Mouse (Mus musculus) megakaryocyte-erythroid progenitor cell, adult 5-6 weeks (primary cell): ENCODE measurements at regions not wholly inside any gene's neighbourhood (a gene's known extent, or its start where the extent isn't known, plus 50 kb on each side); places are given as distances from the start of the nearest gene placed in this dataset.
A peak's percentile ranks its signal among the peaks of the same experiment; 100 is the strongest.

Experiments used
- ATAC-seq: replicated peaks from 2 replicates; pipeline ENCODE4 v1.8.0; 2016; ENCODE audit warnings: mild to moderate bottlenecking, inconsistent platforms; ENCODE audit not compliant: severe bottlenecking, poor library complexity, low FRiP score, low TSS enrichment

DNA sequence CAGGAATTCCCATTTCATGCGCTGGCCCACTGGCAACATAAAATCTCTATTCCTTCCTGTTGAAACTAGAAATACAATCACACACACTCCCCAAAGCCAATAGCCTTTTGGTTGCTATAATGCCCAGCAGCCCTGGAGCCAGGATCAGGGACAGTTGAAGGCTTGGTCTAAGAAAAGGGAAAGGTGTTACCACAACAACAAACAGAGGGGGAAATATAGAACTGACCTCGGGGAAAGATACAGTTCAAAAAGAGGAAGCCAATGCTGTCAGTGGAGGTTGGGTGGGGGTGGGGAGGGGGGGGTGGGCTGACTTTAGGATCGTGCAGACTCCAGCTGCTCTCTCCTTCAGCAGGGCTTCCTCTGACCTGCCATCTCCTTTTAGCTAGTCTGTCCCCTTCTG lies 391.1 kb upstream of the Hnrnpa3 start:
- no peak for ATAC-seq

DNA sequence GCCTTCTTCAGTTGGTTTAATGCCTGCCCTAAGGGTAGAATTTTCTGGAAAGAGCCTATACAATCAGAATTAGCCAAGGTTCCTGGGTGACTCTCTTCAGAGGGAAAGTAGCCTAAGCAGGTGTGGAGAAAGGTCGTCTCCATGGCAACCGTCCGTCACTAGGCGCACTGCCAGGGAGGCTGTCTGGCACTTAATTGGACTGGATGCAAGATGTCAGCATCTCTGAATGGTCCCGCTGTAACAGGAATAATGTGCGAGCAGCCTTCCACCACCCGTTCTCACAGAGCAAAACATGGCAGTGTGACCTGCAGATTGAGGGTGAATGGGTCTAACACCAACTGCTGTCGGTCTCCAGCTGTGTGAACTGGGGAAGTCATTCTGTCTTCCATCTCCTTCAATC lies 389.6 kb upstream of the Hnrnpa3 start:
- no peak for ATAC-seq

DNA sequence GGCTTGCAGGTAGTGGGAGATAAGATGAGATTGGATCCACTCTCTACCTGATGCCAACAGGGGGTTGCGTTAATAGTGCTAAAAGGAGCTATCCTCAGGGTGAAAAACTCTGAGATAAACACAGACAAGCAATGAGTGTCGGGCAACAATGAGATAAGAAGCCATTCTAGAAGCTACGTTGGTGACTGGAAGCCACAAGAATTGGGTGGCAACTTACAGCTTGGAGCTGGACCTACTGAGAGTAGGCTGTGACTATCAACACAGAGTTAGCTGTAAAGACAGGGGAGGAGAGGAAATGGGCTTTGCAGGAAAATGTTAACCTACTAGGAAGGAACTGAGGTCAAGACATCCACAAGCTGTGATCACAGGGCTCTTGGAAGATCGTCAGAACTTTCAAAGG lies 388.9 kb upstream of the Hnrnpa3 start:
- peak; percentile 93 for ATAC-seq

DNA sequence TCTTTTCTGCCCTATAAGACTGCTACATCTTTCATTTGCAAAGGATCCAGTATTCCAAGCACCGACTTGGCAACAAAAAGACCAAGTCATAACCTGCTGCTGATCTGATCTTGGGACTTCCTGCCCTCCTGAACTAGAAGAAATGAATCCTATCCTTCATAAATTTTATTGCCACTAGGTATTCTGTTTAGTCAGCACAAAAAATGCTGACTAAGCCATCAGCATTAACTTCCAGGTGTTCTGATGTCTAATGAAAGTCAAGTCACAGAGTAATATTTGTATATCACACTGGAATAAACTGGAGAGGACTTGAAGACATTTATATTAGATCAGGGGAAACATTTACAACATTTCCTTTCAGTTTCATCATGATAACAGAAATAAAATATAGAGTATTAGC lies 371.2 kb upstream of the Hnrnpa3 start:
- no peak for ATAC-seq

DNA sequence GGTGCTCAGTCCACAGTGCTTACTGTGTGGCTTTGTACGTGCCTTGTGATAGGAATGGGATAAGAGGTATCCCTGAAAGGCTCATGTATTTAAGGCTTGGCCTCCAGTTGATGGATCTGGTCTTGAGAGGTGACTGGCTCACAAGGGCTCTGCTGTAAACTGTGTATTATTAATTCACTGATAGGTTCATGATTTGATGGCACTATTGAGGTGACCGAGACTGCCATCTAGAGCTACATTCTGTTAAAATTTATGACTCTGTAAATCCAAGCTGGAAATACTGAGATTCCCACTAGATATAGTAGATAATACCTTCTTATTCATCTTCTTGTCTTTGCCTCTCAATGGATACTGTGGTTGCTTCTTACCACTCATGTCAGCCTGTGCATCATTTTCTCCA lies 367.4 kb upstream of the Hnrnpa3 start:
- ATAC-seq: no peak

DNA sequence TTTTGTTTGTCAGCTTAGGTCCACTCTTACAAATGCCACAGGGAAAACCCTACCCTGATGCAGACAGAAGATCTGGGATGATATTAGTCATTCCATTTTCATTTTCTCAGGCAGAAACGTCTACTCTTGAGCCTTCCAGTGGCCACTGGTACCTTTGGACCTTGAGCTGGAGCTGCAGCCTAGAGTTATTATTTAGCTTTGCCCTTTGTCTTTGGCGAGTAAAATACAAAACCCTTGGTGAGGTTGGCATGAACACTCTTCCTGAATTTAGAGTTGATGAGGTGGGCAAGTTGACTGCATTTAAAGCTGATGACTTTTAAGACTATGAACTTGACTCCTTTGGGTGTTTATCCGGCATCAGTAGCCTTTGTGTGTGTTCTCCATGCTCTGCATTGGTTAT lies 352.2 kb upstream of the Hnrnpa3 start:
- no peak for ATAC-seq

DNA sequence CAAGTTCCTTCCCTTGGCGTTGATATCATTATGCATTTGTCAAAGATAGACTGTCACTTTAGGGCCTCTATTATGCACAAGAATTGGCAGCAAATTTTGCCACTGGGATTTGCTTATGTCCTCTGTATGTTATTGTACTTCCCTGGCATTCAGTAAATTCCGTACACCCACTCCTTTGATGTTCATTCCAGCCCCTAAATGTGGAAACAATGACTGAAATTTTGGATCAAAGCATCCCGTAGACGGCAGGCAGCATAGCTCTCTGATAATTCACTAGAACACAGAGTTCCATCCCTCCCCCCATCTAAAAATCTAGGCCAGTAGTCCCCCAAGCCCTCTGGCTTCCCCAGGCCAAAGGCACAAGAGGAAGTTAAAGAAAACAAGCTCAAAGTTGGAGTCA lies 347.9 kb upstream of the Hnrnpa3 start:
- no peak for ATAC-seq

DNA sequence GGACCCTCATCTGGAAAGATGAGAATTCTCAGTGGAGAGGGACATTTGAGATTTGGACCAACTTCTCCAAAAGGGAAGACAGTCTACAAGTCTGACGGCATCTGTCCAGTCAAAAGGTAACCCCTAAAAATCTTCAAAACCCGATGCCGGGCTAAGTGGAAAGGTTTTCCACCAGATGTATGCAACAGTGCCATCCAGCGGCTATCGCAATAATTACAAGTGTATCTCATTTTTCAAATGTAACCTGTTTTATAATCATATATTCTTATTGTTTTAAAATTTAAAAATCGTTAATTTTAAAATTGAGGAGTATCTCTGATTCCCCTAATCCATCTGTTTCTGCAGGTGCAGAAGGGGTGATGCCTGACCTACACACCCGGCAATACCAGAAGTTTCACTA lies 346.8 kb upstream of the Hnrnpa3 start:
- 0 out of 2 replicates have a peak, but pooled peaks have one; percentile 41 for ATAC-seq

DNA sequence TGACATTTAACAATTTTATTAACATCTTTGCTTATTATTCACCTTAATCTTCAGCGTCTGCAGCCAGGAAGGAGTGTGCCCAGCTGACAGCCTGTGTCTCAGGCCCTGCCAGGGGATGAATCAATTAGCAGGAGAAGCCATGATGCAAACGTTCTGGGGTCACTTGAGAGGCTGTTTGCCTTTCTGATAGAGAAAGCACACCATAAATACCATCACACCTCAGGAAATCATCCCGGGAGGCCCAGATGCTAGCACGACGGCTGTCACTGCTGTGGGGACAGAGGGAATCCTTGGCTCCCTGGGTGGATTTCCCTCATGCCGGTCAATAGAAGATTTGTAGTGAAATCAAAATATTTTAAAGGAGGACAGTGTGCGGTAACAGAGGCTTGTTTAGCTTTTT lies 343.7 kb upstream of the Hnrnpa3 start:
- no peak for ATAC-seq

DNA sequence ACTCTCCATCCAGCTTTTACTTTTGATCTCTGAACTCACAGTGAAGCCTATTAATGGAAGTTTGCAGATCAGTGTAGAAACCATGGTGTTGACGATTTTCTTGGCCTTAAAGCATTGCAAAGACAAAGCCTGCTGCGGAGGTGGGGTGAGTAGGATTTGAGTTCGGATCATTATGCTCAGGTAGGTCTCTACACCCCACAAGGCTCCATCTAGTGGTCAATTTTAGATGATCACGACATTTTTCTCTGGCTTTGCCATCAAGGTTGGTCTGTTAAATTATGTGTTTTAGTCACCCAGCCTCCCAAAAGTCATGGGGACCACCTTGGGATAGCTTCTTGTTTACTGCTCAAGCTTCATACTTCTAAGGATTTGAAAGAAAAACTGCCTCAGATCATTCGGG lies 340.9 kb upstream of the Hnrnpa3 start:
- ATAC-seq: 0 out of 2 replicates have a peak, but pooled peaks have one; percentile 37

DNA sequence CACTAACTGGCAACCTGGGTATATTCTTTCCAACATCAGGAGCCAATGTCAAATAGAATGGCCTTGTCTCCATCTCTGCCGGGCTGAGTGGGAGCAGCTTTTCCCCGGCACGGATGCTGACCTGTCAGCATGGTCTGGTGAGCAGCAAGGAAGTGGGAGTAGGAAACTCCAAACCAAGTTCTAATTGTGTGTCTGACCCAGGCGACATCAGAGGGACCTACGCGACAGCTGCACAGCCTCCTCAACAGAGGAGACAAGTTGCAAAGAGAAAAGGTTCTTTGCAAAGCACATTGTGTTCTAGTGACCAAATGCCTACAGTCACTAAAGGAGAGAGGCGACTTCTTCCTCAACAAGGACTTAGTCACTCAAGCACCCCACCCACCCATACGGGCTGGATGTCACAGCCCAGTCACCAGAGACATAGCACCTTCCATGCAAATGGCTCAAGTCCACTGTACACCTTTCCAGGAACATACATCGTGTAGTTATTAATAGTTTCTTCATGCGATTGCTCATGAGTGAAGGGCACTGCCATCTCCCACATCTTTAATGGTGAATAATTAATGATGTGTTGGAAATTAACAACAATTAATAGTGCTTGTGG lies 334.8 kb upstream of the Hnrnpa3 start:
- ATAC-seq: no peak

DNA sequence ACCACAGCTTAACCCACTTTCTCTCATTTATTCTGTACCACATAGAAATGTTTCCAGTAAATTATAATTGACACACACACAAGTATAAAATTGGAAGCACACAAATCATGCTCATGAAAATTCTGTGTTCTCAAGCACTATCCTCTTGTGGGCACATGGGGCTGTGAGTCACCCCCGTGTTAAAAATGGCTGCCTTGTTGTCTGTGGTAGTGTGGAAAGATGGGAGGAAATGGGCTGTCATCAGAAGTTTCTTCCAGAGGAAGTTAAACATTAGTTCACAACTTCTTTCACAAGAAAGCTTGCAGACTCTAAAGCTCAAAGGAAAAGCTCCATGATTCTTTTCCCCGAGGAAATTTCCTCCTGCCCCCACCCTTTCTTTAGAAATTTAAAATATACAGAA lies 329.5 kb upstream of the Hnrnpa3 start:
- no peak for ATAC-seq

DNA sequence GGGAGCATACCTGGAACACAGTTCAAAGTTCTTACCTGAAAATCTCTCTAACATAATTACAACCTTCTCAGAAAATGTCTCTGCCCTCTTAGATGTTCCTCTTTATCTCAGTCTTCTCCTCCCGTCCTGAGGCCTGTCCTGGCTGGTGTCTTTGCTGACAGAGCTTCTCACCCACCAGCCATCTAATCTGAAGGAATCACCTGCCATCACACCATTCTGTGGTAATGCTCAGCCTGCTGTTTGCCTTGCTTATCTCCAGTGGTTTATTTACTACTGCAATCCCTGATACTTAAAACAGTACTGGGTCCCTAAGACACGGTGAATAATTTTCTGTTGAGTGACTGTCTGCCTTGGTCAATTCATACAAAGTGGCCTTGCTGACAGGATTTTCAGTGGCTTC lies 317.8 kb upstream of the Hnrnpa3 start:
- ATAC-seq: peak; percentile 100

DNA sequence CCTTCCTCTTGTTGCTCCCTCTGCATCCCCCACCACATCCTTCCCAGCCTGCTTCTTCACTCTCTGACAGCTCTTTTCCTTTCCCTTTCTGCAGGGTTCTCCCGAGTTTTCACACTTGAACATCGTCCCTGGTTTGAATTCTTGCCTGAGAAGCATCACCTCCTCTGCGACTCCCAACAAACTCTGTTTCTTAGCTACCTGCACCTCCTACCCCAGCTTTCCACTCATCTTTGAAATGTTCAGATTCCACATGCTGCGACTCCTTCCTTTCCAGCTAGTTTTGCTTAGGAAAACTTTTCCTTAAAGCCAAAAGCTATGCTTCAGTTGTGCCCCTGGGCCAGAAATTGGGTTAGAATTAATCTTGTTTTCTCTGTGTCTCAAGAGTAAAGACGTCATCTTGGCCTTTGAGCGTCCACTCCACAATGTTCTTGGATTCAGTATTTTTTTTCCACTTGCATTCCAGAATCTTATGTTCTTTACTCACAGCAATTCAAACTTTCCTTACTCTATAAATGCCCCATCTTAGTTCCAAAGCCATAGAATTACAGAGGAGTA lies 317.3 kb upstream of the Hnrnpa3 start:
- ATAC-seq: no peak

DNA sequence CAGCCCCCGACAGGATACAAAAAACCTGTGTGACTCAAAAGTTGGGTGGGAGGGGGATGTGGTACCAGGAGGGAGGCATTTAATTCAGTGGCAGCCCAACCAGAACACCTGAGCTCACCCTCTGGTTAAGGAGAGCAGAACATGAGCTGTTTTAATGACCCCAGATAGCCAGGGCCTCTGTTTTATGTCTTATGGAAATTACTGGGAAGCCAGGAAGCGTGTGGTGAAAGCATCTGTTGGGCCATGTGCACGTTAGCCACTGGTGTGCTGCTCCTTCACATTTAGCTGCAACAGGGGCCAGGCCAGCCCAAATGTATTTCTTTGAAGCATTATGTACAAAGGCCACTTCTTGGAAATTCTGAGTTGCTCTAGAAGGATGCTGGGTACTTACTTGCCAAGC lies 308.2 kb upstream of the Hnrnpa3 start:
- no peak for ATAC-seq

DNA sequence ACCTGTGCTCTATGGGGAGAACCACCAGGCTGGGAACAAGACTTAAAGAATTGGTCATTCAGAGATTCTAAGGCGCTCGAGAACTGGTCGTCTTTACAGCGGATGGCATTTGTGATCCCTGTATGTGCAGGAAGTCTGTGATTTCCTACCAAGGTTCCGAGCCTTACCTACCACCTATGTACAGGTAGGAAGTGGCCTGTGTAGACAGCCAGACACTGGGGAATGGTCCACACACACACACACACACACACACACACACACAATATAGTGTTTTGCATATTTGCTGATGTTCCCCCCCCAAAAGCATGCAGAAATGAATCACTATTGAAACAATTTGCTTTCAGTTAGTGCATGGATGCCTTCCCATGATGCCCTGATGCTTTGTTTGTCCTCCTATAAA lies 307.1 kb upstream of the Hnrnpa3 start:
- no peak for ATAC-seq

DNA sequence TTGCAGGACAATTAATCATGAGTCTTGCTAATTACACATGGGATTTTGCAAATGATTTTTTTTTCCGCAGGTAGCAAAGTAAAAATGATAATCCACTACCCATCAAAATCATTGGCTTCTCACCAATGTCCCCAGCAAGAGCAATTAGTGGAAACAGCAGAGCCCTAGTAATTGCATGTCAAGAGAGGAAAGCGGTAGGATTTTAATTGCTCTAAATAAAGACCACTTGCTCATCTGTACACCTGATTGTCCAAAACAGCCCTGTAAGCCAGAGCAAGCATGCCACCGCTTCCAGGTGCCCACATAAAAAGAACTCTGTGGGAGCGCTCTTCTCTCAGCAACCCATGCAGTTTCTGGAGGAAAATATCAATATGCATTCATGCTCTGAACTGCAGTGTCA lies 306.5 kb upstream of the Hnrnpa3 start:
- no peak for ATAC-seq

DNA sequence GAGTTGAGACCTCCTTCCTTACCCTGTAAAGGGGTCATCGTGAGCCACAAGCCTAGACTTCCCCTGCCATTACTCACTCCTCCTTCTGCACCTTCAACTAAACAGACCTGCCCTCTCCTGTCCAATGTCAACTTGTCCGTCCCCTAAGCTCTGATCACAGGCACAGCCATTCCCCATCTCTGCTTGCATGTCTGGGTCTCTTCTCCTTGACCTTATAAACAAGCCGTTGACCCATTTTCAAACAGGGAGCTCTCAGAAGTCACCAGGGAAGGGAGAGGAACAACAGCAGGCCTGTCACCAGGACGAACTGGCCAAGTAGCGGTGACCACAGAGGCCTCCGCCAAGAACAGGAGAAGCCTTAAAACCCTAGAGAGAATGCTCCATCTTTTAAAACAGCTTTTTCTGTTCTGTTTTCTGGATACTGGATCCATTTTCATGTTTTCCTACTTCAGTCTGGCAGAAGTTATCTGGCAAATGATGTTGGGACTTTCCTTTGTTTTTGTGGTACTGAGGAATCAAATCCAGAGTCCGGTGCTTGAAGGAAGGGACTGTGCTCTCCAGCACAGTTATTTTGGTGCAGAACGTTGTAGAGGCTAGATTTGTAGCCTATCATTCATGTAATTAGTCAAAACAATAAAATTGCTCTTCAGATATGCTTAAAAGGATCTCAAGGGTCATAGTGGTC lies 302.2 kb upstream of the Hnrnpa3 start:
- ATAC-seq: no peak

DNA sequence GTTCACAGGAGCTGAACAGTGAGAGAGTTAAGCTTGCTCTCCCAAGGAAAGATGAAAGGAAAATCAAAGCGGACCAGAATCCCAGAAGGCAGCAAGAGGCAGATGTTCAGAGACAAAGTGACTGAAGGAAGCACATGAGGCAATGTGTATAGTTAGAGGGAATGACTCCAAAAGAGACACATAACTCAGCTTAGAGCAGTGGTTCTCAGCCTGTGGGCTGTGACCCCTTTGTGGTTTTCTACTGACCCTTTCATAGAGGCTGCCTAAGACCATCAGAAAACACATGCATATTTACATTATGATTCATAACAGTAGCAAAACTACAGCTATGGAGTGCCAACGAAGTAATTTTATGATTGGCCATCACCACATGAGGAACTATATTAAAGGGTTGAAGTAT lies 301.5 kb upstream of the Hnrnpa3 start:
- ATAC-seq: no peak

DNA sequence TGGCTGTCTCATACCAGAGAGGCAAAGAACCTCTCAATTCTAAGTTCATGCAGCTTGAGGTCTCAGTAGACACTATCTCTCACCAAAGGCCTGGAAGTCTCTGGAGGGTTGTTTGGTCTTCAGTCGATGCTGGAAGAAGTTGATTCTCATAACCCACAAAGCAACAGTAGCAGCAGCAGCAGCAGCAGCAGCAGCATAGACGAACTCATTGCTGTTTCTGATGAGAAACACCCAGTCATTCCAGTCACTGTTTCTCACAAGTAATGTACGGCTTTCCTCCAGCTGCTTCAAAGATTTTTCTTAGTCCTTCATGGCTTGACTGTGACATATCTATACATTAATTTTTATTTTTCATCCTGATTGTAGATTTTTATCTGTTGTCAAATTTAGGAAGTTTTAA lies 298.1 kb upstream of the Hnrnpa3 start:
- no peak for ATAC-seq

DNA sequence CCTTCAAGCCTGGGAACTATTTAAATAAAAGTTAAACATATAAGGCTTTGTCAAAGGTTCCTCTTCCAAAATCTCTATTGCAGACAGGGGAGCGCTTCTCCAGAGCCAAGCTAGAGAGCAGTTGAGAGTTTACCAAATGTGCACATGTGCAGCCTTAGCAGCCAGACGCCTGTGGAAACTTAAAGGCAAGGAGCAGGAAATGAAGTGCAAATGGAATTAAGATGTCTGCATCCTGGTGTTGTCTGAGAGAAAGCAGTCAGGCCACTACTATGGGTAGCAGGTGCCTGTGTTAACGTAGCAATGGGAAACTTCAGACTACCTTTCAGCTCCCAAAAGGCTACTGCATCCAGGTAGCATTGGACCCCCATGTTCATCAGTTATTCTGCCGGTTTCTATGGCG lies 282.4 kb upstream of the Hnrnpa3 start:
- no peak for ATAC-seq
